Mouse (Mus musculus) midbrain, embryonic 10.5 days (tissue): Measurements from ENCODE around the gene Rpl26. TPM values are rescaled to one million over a fixed set of nuclear protein-coding genes. Genes with fewer than 3 reads are reported as not detected.
A peak's percentile ranks its signal among the peaks of the same experiment; 100 is the strongest.

Experiments used
- DNase-seq: peaks from one replicate; pipeline ENCODE4 v3.0.0-alpha.2; 2017; ENCODE audit warnings: low spot score
- H3K27ac ChIP-seq: fragments of 300-500 bp; sonication (generic); replicated peaks from 2 replicates; pipeline ENCODE4 v1.5.1; 2016; ENCODE audit warnings: mild to moderate bottlenecking
- H3K27me3 ChIP-seq: fragments of 300-500 bp; sonication (generic); 2 replicates; pipeline ENCODE4 v1.6.1; 2016; ENCODE audit warnings: low read depth, mild to moderate bottlenecking; ENCODE audit not compliant: poor library complexity, severe bottlenecking
- H3K36me3 ChIP-seq: fragments of 300-500 bp; sonication (generic); 2 replicates; pipeline ENCODE4 v1.6.1; 2016; ENCODE audit warnings: mild to moderate bottlenecking, moderate library complexity
- H3K4me1 ChIP-seq: fragments of 300-500 bp; sonication (generic); 2 replicates; pipeline ENCODE4 v1.6.1; 2016
- H3K4me3 ChIP-seq: fragments of 300-500 bp; sonication (generic); 2 replicates; pipeline ENCODE4 v1.5.1; 2016; ENCODE audit warnings: mild to moderate bottlenecking, moderate library complexity
- H3K9me3 ChIP-seq: fragments of 300-500 bp; sonication (generic); replicated peaks from 2 replicates; pipeline ENCODE4 v1.6.1; 2016; ENCODE audit warnings: mild to moderate bottlenecking
- WGBS: fragments of 180-500 bp; shearing (Covaris S2); methylation state at CpG from one replicate; pipeline ENCODE4 v1.1.7; 2016; 5-methylcytosine and 5-hydroxymethylcytosine counted together
- polyA plus RNA-seq: library from polyadenylated mRNA; unstranded; fragments of >200 nt; fragmentation: Nextera tagmentation; extraction: Ambion mirVana; gene quantifications from 2 replicates; pipeline ENCODE4 v1.2.1, GENCODE M21; 2016

Rpl26 gene
- polyA plus RNA-seq, 1 experiment from 2014 or later = 1,017 TPM

DNA sequence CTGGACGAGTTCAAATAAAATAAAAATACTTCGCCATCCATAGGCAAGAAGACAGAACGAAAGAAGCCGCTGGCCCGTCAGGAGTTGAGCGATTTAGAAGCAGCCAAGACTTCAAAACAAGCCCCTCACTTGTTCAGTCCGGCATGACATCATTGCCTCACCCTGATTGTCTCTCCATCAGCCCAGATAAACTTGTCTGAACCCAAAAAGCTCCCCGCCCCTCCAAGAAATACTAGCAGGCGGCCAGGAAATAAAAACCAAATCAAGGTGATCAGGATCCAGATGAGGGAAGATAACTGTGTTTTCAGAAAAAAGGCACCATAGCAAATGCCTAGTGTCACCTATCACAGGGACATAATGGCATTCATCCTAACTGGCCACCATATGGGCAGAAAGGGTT lies 30.1 kb upstream of the Rpl26 start:
- H3K4me1 ChIP-seq = no peaks in the 10 kb centered on the region
- no peak overlapping the region for H3K27ac ChIP-seq
- WGBS = 94% methylated on average over 9 of the region's 9 CpGs
- no peaks in the 10 kb centered on the region for H3K36me3 ChIP-seq
- no peaks in the 10 kb centered on the region for H3K27me3 ChIP-seq
- no peak for DNase-seq
- no peak overlapping the region for H3K4me3 ChIP-seq
- H3K9me3 ChIP-seq = no peaks in the 10 kb centered on the region

DNA sequence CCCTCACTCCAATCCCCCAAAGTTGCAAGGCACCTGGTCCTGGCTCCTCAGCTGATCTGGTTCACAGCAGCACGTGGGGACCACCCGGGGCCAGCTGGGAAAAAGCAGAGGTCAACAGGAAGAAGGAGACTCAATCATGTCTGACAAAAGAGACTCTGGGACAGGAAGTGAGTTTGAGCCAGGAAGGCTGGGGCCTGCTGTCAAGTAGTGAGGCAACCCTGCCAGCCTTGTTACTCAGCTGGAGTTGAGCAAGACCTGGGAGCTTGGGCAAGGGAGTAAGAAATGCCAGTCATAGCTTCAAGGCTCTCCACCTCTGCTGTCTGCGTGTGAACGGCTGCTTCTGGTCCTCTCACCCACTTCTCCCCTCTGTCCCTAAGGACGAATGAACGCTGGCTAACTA lies 29.6 kb upstream of the Rpl26 start, which contains the start of gene Ndel1:
TSS of gene Ndel1 (minus strand) at position 111 of the 400 bp plus-strand sequence.
- Histone ChIP-seq H3K4me1 (no peaks in the 10 kb centered on the region), H3K27ac (no peak within 1 kb of the TSS), H3K4me3 (no peak within 1 kb of the TSS), H3K36me3 (no peaks in the 10 kb centered on the region), H3K27me3 (no peaks in the 10 kb centered on the region), H3K9me3 (no peaks in the 10 kb centered on the region)
- 65% methylated on average over 6 of the region's 6 CpGs for WGBS
- no peak for DNase-seq

DNA sequence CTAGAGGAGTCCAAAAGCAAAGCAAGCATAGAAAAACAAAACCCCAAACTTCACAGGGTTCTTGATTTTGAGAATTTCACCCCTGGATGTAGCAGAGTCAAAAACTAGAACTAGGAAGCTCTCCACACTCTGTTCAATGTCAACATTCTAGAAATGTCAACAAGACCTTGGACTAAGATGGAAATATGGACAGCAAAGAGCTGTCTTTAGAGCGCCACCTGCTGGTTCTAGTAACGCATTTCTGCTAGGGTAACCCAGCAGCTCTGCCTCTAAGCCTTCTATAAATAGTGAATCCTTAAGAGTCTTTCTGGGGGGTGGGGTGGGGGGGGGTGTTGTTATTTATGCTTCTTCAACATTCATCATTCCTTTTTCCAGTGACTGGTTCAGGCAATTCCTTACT lies 26.5 kb upstream of the Rpl26 start:
- 0% methylated on average over 2 of the region's 2 CpGs for WGBS
- H3K27ac ChIP-seq = no peak overlapping the region
- no peaks in the 10 kb centered on the region for H3K4me1 ChIP-seq
- no peaks in the 10 kb centered on the region for H3K9me3 ChIP-seq
- DNase-seq = peak; percentile 46
- H3K36me3 ChIP-seq = no peaks in the 10 kb centered on the region
- H3K4me3 ChIP-seq = no peak overlapping the region
- H3K27me3 ChIP-seq = no peaks in the 10 kb centered on the region

DNA sequence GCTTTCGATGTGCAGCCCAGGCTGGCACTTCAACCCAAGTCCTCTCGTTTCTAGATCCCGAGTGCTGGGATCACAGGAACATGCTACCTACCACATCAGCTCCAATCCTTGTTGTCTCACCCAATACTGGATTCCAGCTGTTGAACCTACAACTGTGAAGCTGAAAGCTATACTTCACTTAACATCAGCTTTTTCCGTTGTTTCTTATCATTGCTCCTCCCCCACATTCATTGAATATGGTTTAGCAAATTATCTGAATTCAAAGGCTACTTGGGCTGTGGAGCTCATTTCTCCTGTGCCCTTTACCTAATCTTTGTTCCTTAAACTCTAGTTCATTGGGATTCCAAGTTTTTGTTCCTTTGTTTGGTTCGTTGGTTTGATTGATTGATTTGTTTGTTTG lies 22.6 kb upstream of the Rpl26 start:
- H3K9me3 ChIP-seq = no peaks in the 10 kb centered on the region
- H3K27ac ChIP-seq = no peak overlapping the region
- H3K27me3 ChIP-seq = no peaks in the 10 kb centered on the region
- DNase-seq = no peak
- no peak overlapping the region for H3K4me3 ChIP-seq
- 88% methylated on average over 5 of the region's 5 CpGs for WGBS
- peaks cover 3% of the 10 kb centered on the region; the same call in 1 of the 2 replicates for H3K4me1 ChIP-seq
- no peaks in the 10 kb centered on the region for H3K36me3 ChIP-seq

- DNase-seq = no peak
- WGBS = 20% methylated on average over 14 of the region's 14 CpGs
- no peaks in the 10 kb centered on the region for H3K36me3 ChIP-seq
Measured at GRCm38 (mm10) chr11:68882107-68882506, 19.3 kb upstream of the Rpl26 start.

DNA sequence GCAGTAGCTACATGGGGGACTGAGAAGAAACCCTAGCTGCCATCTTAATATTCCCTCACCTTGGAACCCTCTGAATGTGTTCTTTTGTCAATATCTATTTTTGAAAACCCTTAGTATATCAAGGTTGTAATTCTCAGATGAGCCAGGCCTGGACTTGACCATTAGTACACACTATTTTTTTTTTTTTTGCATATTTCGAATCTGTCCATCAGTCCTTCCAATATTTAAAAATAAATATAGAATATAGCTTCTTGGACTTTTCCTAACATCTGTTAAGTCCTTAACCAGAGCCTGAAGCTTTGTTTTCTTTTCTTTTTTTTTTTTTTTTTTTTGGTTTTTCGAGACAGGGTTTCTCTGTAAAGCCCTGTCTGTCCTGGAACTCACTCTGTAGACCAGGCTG lies 17.5 kb upstream of the Rpl26 start:
- Histone ChIP-seq H3K4me1 (peaks cover 3% of the 10 kb centered on the region; the same call in 1 of the 2 replicates), H3K27ac (no peak overlapping the region)

More at GRCm38 (mm10) chr11:68882107-68882506, 19.3 kb upstream of the Rpl26 start:
- no peaks in the 10 kb centered on the region for H3K9me3 ChIP-seq
- no peaks in the 10 kb centered on the region for H3K27me3 ChIP-seq
- no peak overlapping the region for H3K27ac ChIP-seq
- H3K4me3 ChIP-seq = no peak overlapping the region
- peaks cover 3% of the 10 kb centered on the region; the same call in 1 of the 2 replicates for H3K4me1 ChIP-seq

DNA sequence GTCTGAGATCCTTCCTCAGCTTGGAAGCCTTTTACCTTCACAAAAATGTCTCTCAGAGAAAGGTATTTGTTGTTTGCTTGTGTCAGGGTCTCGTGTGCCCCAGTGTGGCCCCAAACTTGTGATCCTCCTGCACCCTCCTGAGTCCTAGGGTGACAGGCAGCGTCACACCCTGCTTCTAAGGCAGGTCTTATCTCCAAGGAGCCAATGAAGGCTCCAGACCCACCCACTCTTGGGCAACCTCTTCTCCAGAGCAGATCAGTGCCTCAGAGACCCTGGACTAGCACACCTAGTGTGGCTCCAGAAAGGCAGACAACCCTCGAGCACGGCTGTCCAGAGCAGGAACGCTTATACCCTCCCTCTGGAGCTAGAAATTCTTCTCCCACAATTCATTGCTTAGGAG lies 17.0 kb upstream of the Rpl26 start:
- no peaks in the 10 kb centered on the region for H3K27me3 ChIP-seq
- H3K4me3 ChIP-seq = no peak overlapping the region
- no peak overlapping the region for H3K27ac ChIP-seq
- DNase-seq = no peak
- WGBS = 84% methylated on average over 5 of the region's 5 CpGs
- no peaks in the 10 kb centered on the region for H3K9me3 ChIP-seq
- no peaks in the 10 kb centered on the region for H3K36me3 ChIP-seq
- peaks cover 3% of the 10 kb centered on the region; the same call in 1 of the 2 replicates for H3K4me1 ChIP-seq

More for the DNA sequence above, 17.5 kb upstream of the Rpl26 start:
- no peak for DNase-seq
- Histone ChIP-seq H3K4me3 (no peak overlapping the region), H3K9me3 (no peaks in the 10 kb centered on the region), H3K36me3 (no peaks in the 10 kb centered on the region), H3K27me3 (no peaks in the 10 kb centered on the region)
- 78% methylated on average over 2 of the region's 2 CpGs for WGBS

GRCm38 (mm10) chr11:68886091-68886490 lies 15.3 kb upstream of the Rpl26 start:
- WGBS = 81% methylated on average over 5 of the region's 5 CpGs
- H3K4me3 ChIP-seq = no peak overlapping the region
- no peak overlapping the region for H3K27ac ChIP-seq
- H3K27me3 ChIP-seq = no peaks in the 10 kb centered on the region
- peaks cover 3% of the 10 kb centered on the region; the same call in 1 of the 2 replicates for H3K4me1 ChIP-seq
- no peaks in the 10 kb centered on the region for H3K36me3 ChIP-seq
- no peaks in the 10 kb centered on the region for H3K9me3 ChIP-seq
- no peak for DNase-seq

DNA sequence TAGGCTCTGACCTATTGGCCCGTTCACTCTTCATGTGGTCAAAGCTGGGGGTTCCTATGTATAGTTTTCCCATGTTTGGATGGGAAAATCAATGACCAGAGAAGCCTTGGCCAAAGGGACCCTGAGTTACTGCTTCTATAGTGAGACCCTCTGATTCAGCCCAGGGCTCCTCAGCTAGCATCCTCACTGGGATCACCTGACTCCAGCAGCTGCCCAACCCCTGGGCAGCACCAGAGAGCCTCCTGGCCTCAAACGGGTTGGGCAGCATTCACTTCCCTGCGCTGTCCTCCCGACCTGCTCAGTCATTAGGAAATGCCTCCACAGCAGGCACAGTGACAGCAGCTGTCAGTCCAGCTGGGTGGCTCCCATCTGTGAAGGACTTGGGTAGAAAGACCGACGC lies 13.1 kb upstream of the Rpl26 start, which contains the start of gene Rnf222:
TSS of gene Rnf222 (plus strand) at position 301 of the 400 bp plus-strand sequence.
- Histone ChIP-seq H3K36me3 (no peaks in the 10 kb centered on the region), H3K4me1 (no peaks in the 10 kb centered on the region), H3K27me3 (no peaks in the 10 kb centered on the region), H3K9me3 (no peaks in the 10 kb centered on the region), H3K27ac (no peak within 1 kb of the TSS), H3K4me3 (no peak within 1 kb of the TSS)
- no peak for DNase-seq
- 36% methylated on average over 6 of the region's 6 CpGs for WGBS

DNA sequence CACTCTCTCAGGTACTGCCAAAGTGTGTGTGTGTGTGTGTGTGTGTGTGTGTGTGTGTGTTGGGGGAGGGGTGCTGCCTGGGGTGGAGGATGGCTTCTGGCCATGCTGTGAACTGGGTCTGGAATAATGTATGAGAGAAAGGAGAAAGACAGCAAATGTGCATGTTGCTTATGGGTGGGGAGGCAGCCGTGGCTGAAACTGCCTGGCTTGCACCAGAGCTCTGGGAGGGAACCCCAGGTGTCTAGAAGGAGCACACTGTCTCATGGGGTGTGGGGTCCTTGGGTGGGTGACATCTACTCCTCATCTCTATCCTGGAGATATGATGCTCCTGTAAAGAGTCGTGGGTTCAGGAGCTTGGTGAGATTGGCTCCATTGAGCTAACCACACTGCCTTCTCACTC lies 12.7 kb upstream of the Rpl26 start:
- DNase-seq = no peak
- no peaks in the 10 kb centered on the region for H3K4me1 ChIP-seq
- H3K36me3 ChIP-seq = no peaks in the 10 kb centered on the region
- H3K27me3 ChIP-seq = no peaks in the 10 kb centered on the region
- no peak overlapping the region for H3K27ac ChIP-seq
- WGBS = 81% methylated on average over 2 of the region's 2 CpGs
- no peaks in the 10 kb centered on the region for H3K9me3 ChIP-seq
- no peak overlapping the region for H3K4me3 ChIP-seq

GRCm38 (mm10) chr11:68890625-68891024 lies 10.8 kb upstream of the Rpl26 start:
- H3K27ac ChIP-seq = no peak overlapping the region
- no peak for DNase-seq
- H3K4me1 ChIP-seq = no peaks in the 10 kb centered on the region
- no peaks in the 10 kb centered on the region for H3K9me3 ChIP-seq
- no peaks in the 10 kb centered on the region for H3K27me3 ChIP-seq
- H3K36me3 ChIP-seq = no peaks in the 10 kb centered on the region
- H3K4me3 ChIP-seq = no peak overlapping the region
- 67% methylated on average over 2 of the region's 2 CpGs for WGBS

DNA sequence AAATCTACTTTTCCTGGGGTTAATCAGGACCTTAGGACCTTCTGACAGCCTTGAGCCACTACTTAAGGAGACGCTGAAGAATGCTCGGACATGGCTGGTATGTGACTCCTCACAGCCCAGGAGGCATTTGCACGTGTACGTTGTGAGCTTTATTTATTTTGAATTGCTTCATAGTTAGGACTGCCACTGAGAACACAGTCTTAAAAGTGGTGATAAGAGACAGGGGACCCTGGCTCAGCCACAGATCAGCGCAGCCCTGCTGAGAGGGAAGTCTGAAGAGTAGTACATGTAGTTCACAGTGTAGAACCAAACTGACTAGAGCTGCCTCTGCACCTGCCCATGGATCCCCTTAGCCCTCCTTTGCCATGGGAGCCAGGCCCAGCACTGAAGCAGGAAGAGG lies 9.6 kb upstream of the Rpl26 start:
- Histone ChIP-seq H3K4me1 (no peaks in the 10 kb centered on the region), H3K27me3 (no peaks in the 10 kb centered on the region), H3K36me3 (no peaks in the 10 kb centered on the region), H3K4me3 (no peak overlapping the region), H3K27ac (no peak overlapping the region), H3K9me3 (no peaks in the 10 kb centered on the region)
- 82% methylated on average over 5 of the region's 5 CpGs for whole genome bisulfite sequencing
- no peak for DNase-seq

DNA sequence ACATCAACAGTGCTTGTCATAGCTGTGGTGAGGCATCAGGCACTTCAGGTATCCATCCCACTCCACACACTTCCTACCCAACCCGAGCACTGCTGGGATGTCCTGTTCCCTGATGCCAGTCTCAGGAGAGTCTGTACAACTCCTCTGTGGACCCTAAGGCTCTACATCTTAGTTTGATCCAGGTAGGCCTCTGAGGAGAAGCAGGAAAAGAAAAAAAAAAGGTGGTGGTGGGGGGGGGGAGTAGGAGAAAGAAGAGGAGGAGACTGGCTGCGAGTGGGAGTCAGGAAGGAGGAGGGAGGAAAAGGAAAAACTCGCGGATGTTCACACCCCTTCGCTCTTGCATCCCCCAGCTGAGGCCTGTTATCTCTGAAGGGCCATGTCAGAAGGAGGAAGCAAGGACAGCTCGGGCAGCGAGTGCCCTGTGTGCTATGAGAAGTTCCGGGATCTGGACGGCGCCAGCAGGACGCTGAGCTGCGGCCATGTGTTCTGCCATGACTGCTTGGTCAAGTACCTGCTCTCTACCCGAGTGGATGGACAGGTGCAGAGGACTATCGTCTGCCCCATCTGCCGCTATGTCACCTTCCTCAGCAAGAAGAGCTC lies 9.1 kb upstream of the Rpl26 start:
- H3K27ac ChIP-seq = no peak overlapping the region
- no peaks in the 10 kb centered on the region for H3K27me3 ChIP-seq
- H3K4me3 ChIP-seq = no peak overlapping the region
- H3K4me1 ChIP-seq = no peaks in the 10 kb centered on the region
- WGBS = 78% methylated on average over 15 of the region's 15 CpGs
- no peaks in the 10 kb centered on the region for H3K36me3 ChIP-seq
- H3K9me3 ChIP-seq = no peaks in the 10 kb centered on the region
- no peak for DNase-seq
